Mouse (Mus musculus) liver, adult (tissue): ENCODE measurements around the gene Gm20388.

ENCODE experiments used
- GATA4 ChIP-seq: IDR thresholded peaks from 2 replicates; pipeline ENCODE4 v1.6.1; 2014; ENCODE audit warnings: mild to moderate bottlenecking, low read length; ENCODE audit not compliant: insufficient replicate concordance

The Gm20388 gene

GRCm38 (mm10) chr8:122726789-122727188 lies 2816.1 kb downstream of the Gm20388 start:
- TF ChIP-seq GATA4, result no peak

DNA sequence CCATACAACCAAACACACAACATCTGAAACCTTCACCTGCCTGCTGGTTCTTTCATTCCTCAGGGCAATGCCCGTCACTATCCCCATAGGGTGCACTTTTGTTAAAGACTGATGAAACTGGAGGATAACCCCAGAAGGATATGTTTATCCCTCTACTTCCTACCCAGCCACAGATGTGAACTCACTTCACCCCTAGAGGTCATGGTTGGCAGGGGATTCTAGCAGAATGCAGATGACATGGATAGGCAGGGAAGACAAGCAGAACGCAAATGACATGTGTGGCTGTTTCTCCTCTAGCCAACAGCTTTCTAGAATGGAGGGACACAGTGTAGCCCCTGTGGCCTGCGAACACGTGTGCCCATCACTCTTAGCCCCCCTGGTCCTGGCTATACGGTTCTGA lies 2816.8 kb downstream of the Gm20388 start:
- TF ChIP-seq GATA4, result no peak

GRCm38 (mm10) chr8:122728630-122729029 lies 2818.0 kb downstream of the Gm20388 start:
- TF ChIP-seq GATA4, result no peak

- no peak for TF ChIP-seq GATA4
These were observed 2824.5 kb downstream of the Gm20388 start for GRCm38 (mm10) chr8:122735110-122735509.

GRCm38 (mm10) chr8:122735542-122736473 lies 2825.2 kb downstream of the Gm20388 start:
- peak; percentile 99 for TF ChIP-seq GATA4

GRCm38 (mm10) chr8:122736623-122737022 lies 2826.0 kb downstream of the Gm20388 start:
- no peak for TF ChIP-seq GATA4

DNA sequence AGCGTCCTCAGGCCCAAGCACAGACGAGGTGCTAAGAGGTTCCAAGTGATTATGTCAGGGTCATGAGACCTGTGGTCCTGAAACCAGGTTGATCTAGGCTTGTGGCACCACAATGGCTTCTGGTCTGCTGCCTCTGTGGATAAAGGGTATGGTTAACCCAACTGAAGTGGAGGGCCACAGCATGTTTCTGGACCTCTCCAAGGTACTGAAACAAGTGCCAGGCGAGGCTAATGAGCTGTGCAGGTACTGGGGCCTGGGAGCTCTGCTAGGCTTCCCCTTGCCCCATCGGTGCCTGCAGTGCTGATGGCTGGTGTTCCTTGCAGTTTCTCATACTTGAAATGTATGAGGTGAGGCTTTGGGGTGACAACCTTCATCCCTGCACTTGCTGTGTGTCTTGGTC lies 2826.4 kb downstream of the Gm20388 start:
- no peak for TF ChIP-seq GATA4

DNA sequence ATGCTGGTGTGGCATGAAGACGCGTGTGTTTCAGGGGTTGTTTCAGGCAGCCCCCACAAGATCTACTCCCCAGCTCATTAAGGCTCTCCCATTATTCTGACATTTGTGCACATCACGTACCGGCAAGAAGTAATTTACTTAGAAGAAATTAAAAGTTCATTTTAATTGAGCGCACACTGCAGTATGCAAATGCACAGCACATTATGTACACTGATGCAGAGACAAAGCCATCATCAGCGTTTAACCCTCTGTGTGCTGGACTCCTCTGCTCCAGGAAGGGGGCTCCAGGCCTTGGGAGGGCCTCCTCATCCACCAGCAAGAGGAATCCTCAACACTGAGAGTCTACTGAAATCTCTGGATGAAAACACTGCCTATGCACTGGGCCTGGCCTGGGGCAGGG lies 2827.2 kb downstream of the Gm20388 start:
- TF ChIP-seq GATA4, result no peak

- TF ChIP-seq GATA4, result no peak
These were observed 2828.6 kb downstream of the Gm20388 start for GRCm38 (mm10) chr8:122739102-122739725.

GRCm38 (mm10) chr8:122742471-122742870 lies 2831.8 kb downstream of the Gm20388 start:
- TF ChIP-seq GATA4, result no peak

DNA sequence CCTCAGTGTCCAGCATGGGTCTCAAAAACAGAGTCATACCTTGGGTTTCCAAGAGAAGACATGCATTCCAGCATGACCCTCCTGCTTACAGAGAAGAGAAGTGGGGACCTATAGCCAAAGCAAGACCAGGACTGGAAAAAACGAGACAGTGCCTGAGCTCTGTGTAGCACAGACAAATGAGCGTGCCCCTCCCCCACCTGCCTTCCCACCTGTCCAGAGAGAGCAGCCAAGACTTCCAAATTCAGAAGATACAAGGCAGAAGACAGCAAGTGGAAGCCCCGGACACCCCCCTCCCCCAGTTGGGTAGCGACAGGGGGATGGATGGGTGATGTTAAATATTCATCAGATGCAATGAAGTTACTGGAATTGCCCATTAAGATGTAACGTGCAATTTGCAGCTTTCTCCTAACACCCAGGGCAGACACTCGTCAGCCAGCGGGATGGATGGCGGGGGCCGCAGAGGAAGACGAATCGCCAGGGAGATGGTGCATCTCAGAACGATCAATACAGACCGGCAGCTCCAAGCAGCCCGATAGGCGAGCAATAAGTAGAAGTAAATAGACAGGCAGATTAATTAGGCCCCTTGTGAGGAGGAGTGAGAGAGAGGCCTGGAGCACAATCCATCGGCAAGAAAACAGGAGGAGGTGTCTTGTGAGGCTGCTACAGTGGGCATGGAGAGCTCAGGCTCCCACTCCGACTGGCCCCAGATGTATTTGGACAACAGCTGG lies 2834.5 kb downstream of the Gm20388 start:
- no peak for TF ChIP-seq GATA4

DNA sequence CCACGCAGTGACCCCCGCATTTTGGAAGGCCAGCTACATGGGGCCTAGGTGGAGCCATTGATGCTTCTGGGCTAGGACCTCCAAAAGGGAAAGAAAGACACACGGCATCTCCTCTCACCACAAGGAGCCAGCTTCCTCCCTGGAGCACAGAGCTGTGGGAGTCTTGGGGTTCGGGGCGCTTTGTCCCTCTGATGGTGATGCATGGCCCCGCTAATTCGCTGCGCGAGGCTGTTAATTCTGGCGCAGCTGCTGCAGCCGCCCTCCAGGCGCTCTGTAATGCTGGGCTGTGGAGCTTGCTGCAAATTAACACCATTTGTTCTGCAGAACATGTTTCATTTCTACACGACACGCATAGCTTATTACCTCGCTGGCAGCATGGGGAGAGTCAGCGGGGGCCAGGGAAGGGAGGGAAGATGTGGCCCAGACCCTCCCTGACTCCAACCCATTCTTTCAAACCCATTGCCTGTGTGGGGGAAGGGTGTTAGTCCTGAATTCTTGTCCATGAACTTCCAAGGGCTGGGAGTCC lies 2835.2 kb downstream of the Gm20388 start:
- no peak for TF ChIP-seq GATA4

DNA sequence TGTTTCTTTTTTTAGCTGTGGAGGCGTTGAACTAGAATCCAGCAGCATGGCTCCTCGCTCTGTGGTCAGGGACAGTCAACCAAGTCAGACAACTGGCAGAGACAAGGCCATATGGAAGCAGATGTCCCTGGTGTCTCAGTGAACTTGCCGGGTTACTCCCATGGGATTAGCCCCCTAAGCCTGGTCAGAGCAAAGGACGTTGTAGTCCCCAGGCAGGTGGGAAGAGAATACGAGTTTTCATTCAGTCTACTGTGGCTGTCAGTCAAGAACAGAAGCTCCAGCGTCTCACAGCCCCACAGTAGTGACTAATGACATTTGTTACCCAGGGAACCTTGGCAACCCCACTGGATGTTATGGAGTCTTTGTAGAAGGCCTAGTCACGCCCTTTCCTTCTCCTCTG lies 2835.8 kb downstream of the Gm20388 start:
- no peak for TF ChIP-seq GATA4

DNA sequence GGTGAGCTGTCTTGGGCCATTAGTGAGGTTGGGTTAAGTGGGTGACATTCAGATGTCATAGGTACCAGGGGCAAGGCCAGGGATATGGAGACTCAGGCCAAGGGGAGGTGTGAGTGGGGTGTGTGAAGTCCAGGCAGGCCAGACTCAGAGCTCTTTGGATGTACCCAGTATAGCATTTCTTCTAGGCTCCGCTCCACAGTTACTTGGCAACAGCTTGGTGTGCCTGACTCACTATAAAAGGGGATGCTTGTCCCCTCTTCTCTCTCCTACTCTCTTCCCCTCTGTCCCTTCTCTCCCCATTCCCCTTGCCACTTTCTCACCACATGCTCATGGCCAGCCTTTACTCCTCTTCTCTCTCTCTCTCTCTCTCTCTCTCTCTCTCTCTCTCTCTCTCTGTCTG lies 2837.2 kb downstream of the Gm20388 start:
- TF ChIP-seq GATA4, result no peak

DNA sequence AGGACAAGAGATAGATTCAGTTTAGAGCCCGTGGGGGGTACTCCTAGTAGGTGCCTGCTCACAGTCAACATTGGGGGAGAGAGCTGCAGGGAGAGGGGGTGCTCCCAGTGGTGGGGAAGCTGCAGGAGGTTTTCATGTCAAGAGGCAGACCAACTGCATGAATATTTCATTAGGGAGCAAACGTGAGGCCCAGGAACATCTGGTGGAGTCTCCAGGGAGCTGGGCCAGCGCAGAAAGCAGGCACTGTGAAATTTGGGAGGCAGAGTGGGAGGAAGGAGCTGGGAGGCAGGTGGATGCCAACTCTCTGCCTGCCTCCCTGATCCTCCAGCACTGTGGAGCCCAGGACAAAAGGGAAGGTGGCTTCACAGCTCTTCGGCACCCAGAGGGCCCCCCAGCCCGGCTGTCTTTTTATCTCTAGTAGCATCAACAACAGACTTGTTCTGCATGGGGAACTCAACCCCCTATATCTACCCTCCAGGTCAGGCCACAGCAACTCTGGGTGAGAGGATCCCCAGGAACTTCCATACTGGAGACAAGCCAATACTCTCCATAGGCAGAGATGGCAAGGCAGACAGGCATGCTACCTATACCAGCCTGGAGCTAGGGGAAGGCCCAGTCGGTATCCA lies 2838.8 kb downstream of the Gm20388 start:
- no peak for TF ChIP-seq GATA4
